Mouse (Mus musculus) hindbrain, embryonic 11.5 days (tissue): ENCODE measurements around the gene Prokr2. TPM values are rescaled to one million over a fixed set of nuclear protein-coding genes. Genes with fewer than 3 reads are reported as not detected.
"Not testable (repeated sequence)": the region's sequence is repeated elsewhere in the genome, so short reads cannot be mapped to it uniquely, and the experiment has no call there.

Experiments
- ATAC-seq: fragments of 200-750 bp; cut with Nextera tagmentation; 2 replicates; pipeline ENCODE4 v1.8.0; 2017; ENCODE audit warnings: mild to moderate bottlenecking, moderate TSS enrichment, moderate library complexity; ENCODE audit not compliant: low FRiP score
- DNase-seq: peaks from one replicate; pipeline ENCODE4 v3.0.0-alpha.2; 2015; ENCODE audit warnings: low spot score
- H3K27ac ChIP-seq: fragments of 300-500 bp; sonication (generic); 2 replicates; pipeline ENCODE4 v1.5.1; 2014; ENCODE audit warnings: mild to moderate bottlenecking, low read depth, low read length
- H3K27me3 ChIP-seq: fragments of 300-500 bp; sonication (generic); 2 replicates; pipeline ENCODE4 v1.6.1; 2014; ENCODE audit warnings: mild to moderate bottlenecking, low read length, moderate library complexity, mixed read lengths; ENCODE audit not compliant: control insufficient read depth, insufficient read depth
- H3K36me3 ChIP-seq: fragments of 300-500 bp; sonication (generic); 2 replicates; pipeline ENCODE4 v1.6.1; 2014; ENCODE audit warnings: mild to moderate bottlenecking, low read length, moderate library complexity, mixed read lengths; ENCODE audit not compliant: control insufficient read depth, insufficient read depth
- H3K4me1 ChIP-seq: fragments of 300-500 bp; sonication (generic); replicated peaks from 2 replicates; pipeline ENCODE4 v1.6.1; 2014; ENCODE audit warnings: low read length, mixed read lengths; ENCODE audit not compliant: control insufficient read depth, insufficient read depth
- H3K4me2 ChIP-seq: fragments of 300-500 bp; sonication (generic); replicated peaks from 2 replicates; pipeline ENCODE4 v1.6.1; 2014; ENCODE audit warnings: mild to moderate bottlenecking, low read depth, low read length
- H3K4me3 ChIP-seq: fragments of 300-500 bp; sonication (generic); 2 replicates; pipeline ENCODE4 v1.5.1; 2014; ENCODE audit warnings: low read depth, low read length
- H3K9ac ChIP-seq: fragments of 300-500 bp; sonication (generic); 2 replicates; pipeline ENCODE4 v1.6.1; 2014; ENCODE audit warnings: low read depth, low read length
- H3K9me3 ChIP-seq: fragments of 300-500 bp; sonication (generic); 2 replicates; pipeline ENCODE4 v1.6.1; 2016; ENCODE audit warnings: low read length; ENCODE audit not compliant: control insufficient read depth
- WGBS: fragments of 180-500 bp; shearing (Covaris S2); extraction: QIAGEN DNeasy Blood & Tissue Kit; methylation state at CpG from one replicate; pipeline ENCODE4 v1.1.7; 2014; 5-methylcytosine and 5-hydroxymethylcytosine counted together
- polyA plus RNA-seq: library from polyadenylated mRNA; unstranded; fragments of >200 nt; fragmentation: Nextera tagmentation; extraction: Ambion mirVana; gene quantifications from 2 replicates; pipeline ENCODE4 v1.2.1, GENCODE M21; 2014

The Prokr2 gene
- polyA plus RNA-seq, 1 experiment from 2014 or later: 0.45 TPM

- no peak overlapping the region for H3K4me3 ChIP-seq
- no peak overlapping the region for H3K27ac ChIP-seq
- H3K9me3 ChIP-seq: no peaks in the 10 kb centered on the region
- no peaks in the 10 kb centered on the region for H3K4me1 ChIP-seq
- whole genome bisulfite sequencing: 89% methylated on average over 7 of the region's 7 CpGs
- no peak overlapping the region for H3K4me2 ChIP-seq
- DNase-seq (no peak), ATAC-seq (no peak)
- H3K9ac ChIP-seq: no peak overlapping the region
- H3K27me3 ChIP-seq: no peaks in the 10 kb centered on the region
- H3K36me3 ChIP-seq: peaks cover 7% of the 10 kb centered on the region; the same call in 1 of the 2 replicates
Measured at GRCm38 (mm10) chr2:132305165-132305564, 80.1 kb downstream of the Prokr2 start.

DNA sequence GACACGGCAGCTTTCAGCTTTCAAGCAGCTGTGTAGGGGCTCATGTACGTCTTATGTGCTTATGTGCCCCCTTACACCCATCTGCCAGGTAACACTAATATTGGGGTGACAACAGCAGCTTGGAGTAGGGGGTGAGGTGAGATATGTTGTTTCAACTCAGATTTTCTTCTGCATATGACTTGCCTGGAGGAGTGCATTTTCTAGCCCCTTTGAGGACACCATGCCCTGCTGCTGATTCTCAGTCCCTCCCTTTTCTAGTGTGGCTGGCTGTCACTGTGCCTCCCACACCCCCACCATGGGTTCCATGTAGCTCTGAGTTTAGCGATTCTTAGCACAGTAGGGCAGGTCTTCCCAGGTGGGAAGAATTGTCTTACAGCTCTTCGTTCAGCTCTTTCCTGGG, 83.8 kb downstream of the Prokr2 start:
- no peak overlapping the region for H3K9ac ChIP-seq

GRCm38 (mm10) chr2:132298250-132298649, 87.0 kb downstream of the Prokr2 start:
- no peak for DNase-seq
- no peak overlapping the region for H3K4me3 ChIP-seq
- no peaks in the 10 kb centered on the region for H3K27me3 ChIP-seq
- H3K27ac ChIP-seq: no peak overlapping the region
- H3K4me2 ChIP-seq: no peak overlapping the region
- H3K4me1 ChIP-seq: no peaks in the 10 kb centered on the region
- ATAC-seq: no peak
- no peak overlapping the region for H3K9ac ChIP-seq
- 96% methylated on average over 4 of the region's 4 CpGs for WGBS
- H3K9me3 ChIP-seq: no peaks in the 10 kb centered on the region
- peaks cover 10% of the 10 kb centered on the region; the same call in 1 of the 2 replicates for H3K36me3 ChIP-seq

More for the DNA sequence above, 83.8 kb downstream of the Prokr2 start:
- 97% methylated on average over 4 of the region's 4 CpGs for WGBS
- H3K4me1 ChIP-seq: no peaks in the 10 kb centered on the region
- no peak for ATAC-seq
- no peaks in the 10 kb centered on the region for H3K27me3 ChIP-seq
- no peak overlapping the region for H3K4me2 ChIP-seq
- no peak overlapping the region for H3K4me3 ChIP-seq
- DNase-seq: no peak
- no peaks in the 10 kb centered on the region for H3K9me3 ChIP-seq
- peaks cover 10% of the 10 kb centered on the region; the same call in 1 of the 2 replicates for H3K36me3 ChIP-seq
- H3K27ac ChIP-seq: no peak overlapping the region

DNA sequence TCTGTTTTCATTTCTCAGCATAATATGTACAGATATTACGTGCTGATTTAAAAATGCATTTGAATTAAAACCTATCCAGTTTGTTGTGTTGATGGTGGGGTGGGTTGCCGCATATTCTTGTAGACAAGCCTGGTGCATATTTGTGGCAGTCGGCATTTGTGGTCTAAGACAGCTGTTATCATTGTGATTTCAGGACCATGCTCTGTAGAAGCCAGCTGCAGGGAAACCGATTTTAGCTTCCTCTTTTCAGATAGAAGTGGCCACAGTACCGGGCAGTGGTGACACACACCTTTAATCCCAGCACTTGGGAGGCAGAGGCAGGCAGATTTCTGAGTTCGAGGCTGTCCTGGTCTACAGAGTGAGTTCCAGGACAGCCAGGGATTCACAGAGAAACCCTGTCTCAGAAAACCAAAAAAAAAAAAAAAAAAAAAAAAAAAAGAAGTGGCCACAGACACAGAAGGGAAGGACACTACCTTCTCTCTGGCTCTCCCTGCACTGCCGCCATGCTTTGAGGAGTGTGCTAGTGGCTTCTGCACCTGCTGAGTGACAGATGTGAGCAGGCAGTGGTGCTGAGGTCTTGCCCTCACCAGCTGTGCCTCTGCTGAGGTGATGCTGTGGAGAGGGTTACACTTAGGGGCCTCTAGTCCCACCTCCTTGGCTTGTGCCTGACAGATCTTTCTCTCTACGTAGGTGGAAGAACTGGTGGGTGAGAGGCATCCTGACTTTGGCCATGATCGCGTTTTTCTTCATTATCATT, 91.4 kb downstream of the Prokr2 start:
- Histone ChIP-seq H3K27me3 (no peaks in the 10 kb centered on the region), H3K9ac (no peak overlapping the region), H3K4me1 (0 out of 2 replicates have a peak, but pooled peaks cover 2% of the 10 kb centered on the region), H3K4me3 (no peak overlapping the region), H3K4me2 (no peak overlapping the region), H3K9me3 (no peaks in the 10 kb centered on the region), H3K36me3 (0 out of 2 replicates have a peak, but pooled peaks cover under 1% of the 10 kb centered on the region), H3K27ac (no peak overlapping the region)
- no peak for ATAC-seq
- DNase-seq: no peak
- WGBS: 94% methylated on average over 10 of the region's 10 CpGs

DNA sequence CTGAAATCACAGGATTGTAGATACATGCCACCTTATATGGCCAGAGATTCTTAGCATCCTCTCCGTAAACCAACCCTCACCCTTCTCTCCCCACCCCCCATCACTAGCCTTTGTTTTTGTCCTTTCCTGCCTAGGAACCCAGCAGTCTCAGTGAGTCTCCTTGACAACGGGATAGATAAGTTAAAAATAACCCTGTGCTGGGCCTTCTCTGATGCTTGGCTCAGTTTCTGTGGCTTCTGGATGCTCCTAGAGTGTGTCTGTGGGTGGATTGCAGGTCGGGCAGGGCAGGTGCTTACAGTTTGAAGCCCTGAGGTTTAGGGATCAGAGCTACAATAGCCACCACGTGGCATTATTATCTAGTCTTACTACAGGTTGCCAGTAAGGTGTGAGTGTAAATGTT, 93.2 kb downstream of the Prokr2 start:
- H3K36me3 ChIP-seq: no peaks in the 10 kb centered on the region
- DNase-seq (no peak), ATAC-seq (no peak)
- WGBS: 38% methylated on average over 4 of the region's 4 CpGs
- no peak overlapping the region for H3K9ac ChIP-seq
- no peak overlapping the region for H3K4me3 ChIP-seq
- H3K4me1 ChIP-seq: 0 out of 2 replicates have a peak, but pooled peaks cover 2% of the 10 kb centered on the region
- no peaks in the 10 kb centered on the region for H3K27me3 ChIP-seq
- H3K27ac ChIP-seq: no peak overlapping the region
- H3K9me3 ChIP-seq: no peaks in the 10 kb centered on the region
- no peak overlapping the region for H3K4me2 ChIP-seq

DNA sequence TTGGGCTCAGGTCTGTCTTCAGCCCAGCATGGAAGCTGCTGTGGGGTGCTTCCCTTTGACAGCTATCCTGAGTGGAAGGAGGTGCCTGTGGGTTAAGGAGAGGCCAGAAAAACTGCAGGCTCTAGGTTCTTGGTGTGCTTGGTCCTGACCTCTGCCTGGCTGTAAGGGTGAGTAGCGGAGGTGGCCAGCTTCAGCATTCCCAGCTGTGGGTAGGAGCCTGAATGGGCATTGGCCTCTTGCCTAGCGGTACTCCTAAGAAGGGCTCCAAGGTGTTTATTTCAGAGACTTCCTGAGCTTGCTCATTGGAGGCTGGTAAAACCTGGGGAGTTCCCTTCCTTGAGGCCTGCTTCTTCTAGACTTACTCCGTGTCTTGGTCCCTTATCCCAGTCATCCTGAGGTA, 94.0 kb downstream of the Prokr2 start:
- H3K27me3 ChIP-seq: no peaks in the 10 kb centered on the region
- no peaks in the 10 kb centered on the region for H3K9me3 ChIP-seq
- no peak for DNase-seq
- H3K4me2 ChIP-seq: no peak overlapping the region
- H3K4me1 ChIP-seq: 0 out of 2 replicates have a peak, but pooled peaks cover 2% of the 10 kb centered on the region
- no peaks in the 10 kb centered on the region for H3K36me3 ChIP-seq
- no peak overlapping the region for H3K4me3 ChIP-seq
- no peak overlapping the region for H3K9ac ChIP-seq
- ATAC-seq: no peak
- no peak overlapping the region for H3K27ac ChIP-seq
- 67% methylated on average over 3 of the region's 3 CpGs for WGBS

- Histone ChIP-seq H3K27me3 (no peaks in the 10 kb centered on the region), H3K4me3 (no peak overlapping the region), H3K9me3 (no peaks in the 10 kb centered on the region), H3K36me3 (no peaks in the 10 kb centered on the region), H3K4me1 (0 out of 2 replicates have a peak, but pooled peaks cover 2% of the 10 kb centered on the region), H3K27ac (no peak overlapping the region), H3K4me2 (no peak overlapping the region), H3K9ac (no peak overlapping the region)
- 69% methylated on average over 6 of the region's 6 CpGs for whole genome bisulfite sequencing
- DNase-seq: no peak
- no peak for ATAC-seq
Measured at GRCm38 (mm10) chr2:132290808-132291207, 94.4 kb downstream of the Prokr2 start.

DNA sequence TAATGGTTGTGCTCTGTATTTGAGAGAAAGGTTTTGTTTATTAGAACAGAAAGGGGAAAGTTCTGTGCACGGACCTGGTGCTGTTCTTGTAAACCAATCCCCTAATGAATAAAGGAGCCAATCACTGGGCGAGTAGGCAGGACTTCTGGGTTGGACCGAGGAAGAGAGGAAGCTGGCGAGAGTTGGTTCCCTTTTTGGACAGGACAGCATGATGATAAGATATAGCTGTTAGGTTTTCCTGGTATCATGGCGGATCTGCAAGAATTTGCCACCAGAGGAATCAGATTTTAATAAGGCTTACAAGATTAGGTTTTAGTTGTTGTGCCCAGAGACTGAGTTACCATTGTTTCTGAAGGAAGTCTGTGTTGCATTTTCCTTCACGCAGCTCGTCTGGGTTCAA, 96.0 kb downstream of the Prokr2 start:
- not testable (repeated sequence) for H3K9me3 ChIP-seq, H3K4me3 ChIP-seq, DNase-seq, H3K27ac ChIP-seq, H3K4me1 ChIP-seq, H3K36me3 ChIP-seq, H3K27me3 ChIP-seq, ATAC-seq, H3K4me2 ChIP-seq, H3K9ac ChIP-seq
- 81% methylated on average over 5 of the region's 7 CpGs for WGBS
